Mouse (Mus musculus) forebrain, embryonic 15.5 days (tissue): ENCODE measurements around the gene Tnfrsf1b. TPM values are rescaled to one million over a fixed set of nuclear protein-coding genes. Genes with fewer than 3 reads are reported as not detected.

Experiments
- ATAC-seq: fragments of 200-750 bp; cut with Nextera tagmentation; replicated peaks from 2 replicates; pipeline ENCODE4 v1.8.0; 2017; ENCODE audit warnings: mild to moderate bottlenecking, moderate TSS enrichment, moderate library complexity
- H3K27ac ChIP-seq: fragments of 300-500 bp; sonication (generic); replicated peaks from 2 replicates; pipeline ENCODE4 v1.5.1; 2015; ENCODE audit warnings: mild to moderate bottlenecking, inconsistent platforms
- H3K27me3 ChIP-seq: fragments of 300-500 bp; sonication (generic); 2 replicates; pipeline ENCODE4 v1.6.1; 2015; ENCODE audit warnings: inconsistent platforms
- H3K36me3 ChIP-seq: fragments of 300-500 bp; sonication (generic); 2 replicates; pipeline ENCODE4 v1.6.1; 2015; ENCODE audit warnings: mild to moderate bottlenecking, inconsistent platforms
- H3K4me1 ChIP-seq: fragments of 300-500 bp; sonication (generic); 2 replicates; pipeline ENCODE4 v1.6.1; 2015; ENCODE audit warnings: inconsistent platforms
- H3K4me2 ChIP-seq: fragments of 300-500 bp; sonication (generic); replicated peaks from 2 replicates; pipeline ENCODE4 v1.6.1; 2015; ENCODE audit warnings: mild to moderate bottlenecking, inconsistent platforms
- H3K4me3 ChIP-seq: fragments of 300-500 bp; sonication (generic); 2 replicates; pipeline ENCODE4 v1.5.1; 2015; ENCODE audit warnings: mild to moderate bottlenecking, inconsistent platforms
- H3K9ac ChIP-seq: fragments of 300-500 bp; sonication (generic); replicated peaks from 2 replicates; pipeline ENCODE4 v1.6.1; 2015; ENCODE audit warnings: mild to moderate bottlenecking, inconsistent platforms
- H3K9me3 ChIP-seq: fragments of 300-500 bp; sonication (generic); 2 replicates; pipeline ENCODE4 v1.6.1; 2016; ENCODE audit warnings: inconsistent platforms
- WGBS: fragments of 180-500 bp; shearing (Covaris S2); methylation state at CpG from one replicate; pipeline ENCODE4 v1.1.7; 2015; ENCODE audit warnings: mixed read lengths; 5-methylcytosine and 5-hydroxymethylcytosine counted together
- polyA plus RNA-seq: library from polyadenylated mRNA; unstranded; fragments of >200 nt; fragmentation: Nextera tagmentation; extraction: Ambion mirVana; gene quantifications from 2 replicates; pipeline ENCODE4 v1.2.1, GENCODE M21; 2015

Tnfrsf1b gene
- polyA plus RNA-seq, 1 experiment from 2014 or later = 1.8 TPM

GRCm38 (mm10) chr4:145251546-145251945, 4.9 kb upstream of the Tnfrsf1b start:
- no peak overlapping the region for H3K27ac ChIP-seq
- ATAC-seq = no peak
- peaks cover 4% of the 10 kb centered on the region for H3K4me1 ChIP-seq
- 92% methylated on average over 4 of the region's 4 CpGs for WGBS
- H3K27me3 ChIP-seq = peaks cover 14% of the 10 kb centered on the region; the same call in 1 of the 2 replicates
- H3K36me3 ChIP-seq = no peaks in the 10 kb centered on the region
- H3K9me3 ChIP-seq = no peaks in the 10 kb centered on the region
- no peak overlapping the region for H3K9ac ChIP-seq
- no peak overlapping the region for H3K4me2 ChIP-seq
- no peak overlapping the region for H3K4me3 ChIP-seq

- 82% methylated on average over 4 of the region's 4 CpGs for WGBS
- Histone ChIP-seq H3K9me3 (no peaks in the 10 kb centered on the region), H3K4me2 (no peak overlapping the region), H3K27me3 (peaks cover 19% of the 10 kb centered on the region; the same call in 1 of the 2 replicates), H3K36me3 (no peaks in the 10 kb centered on the region), H3K4me3 (no peak overlapping the region), H3K27ac (no peak overlapping the region), H3K4me1 (peaks cover 9% of the 10 kb centered on the region), H3K9ac (no peak overlapping the region)
- no peak for ATAC-seq
Observed at GRCm38 (mm10) chr4:145250002-145250401, 3.3 kb upstream of the Tnfrsf1b start.

DNA sequence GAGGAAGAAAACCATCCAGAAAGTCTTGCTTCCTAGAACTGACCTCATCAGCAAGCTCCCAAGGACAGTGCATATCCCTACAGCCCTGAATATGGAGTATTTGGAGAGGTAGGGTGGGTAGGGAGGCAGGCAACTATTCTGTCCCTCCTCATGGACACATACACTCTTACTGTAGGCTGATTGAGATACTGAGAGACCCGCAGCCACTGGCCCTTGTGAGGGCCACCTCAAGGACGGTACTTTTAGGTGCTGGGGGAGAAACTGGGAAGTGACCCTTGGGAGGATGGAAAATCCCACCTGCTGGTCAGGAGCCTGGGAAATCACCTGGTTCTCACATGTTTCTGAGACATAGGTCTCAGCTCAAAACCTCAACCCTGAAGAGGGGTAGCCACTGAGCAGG, 886 bp upstream of the Tnfrsf1b start:
- H3K9ac ChIP-seq = no peak overlapping the region
- WGBS = 61% methylated on average over 2 of the region's 2 CpGs
- peaks cover 19% of the 10 kb centered on the region; the same call in 1 of the 2 replicates for H3K27me3 ChIP-seq
- H3K4me3 ChIP-seq = no peak overlapping the region
- peaks cover 9% of the 10 kb centered on the region for H3K4me1 ChIP-seq
- H3K36me3 ChIP-seq = no peaks in the 10 kb centered on the region
- no peak overlapping the region for H3K27ac ChIP-seq
- no peak overlapping the region for H3K4me2 ChIP-seq
- no peaks in the 10 kb centered on the region for H3K9me3 ChIP-seq
- ATAC-seq = no peak

GRCm38 (mm10) chr4:145245581-145245980, 1.1 kb downstream of the Tnfrsf1b start:
- Histone ChIP-seq H3K27me3 (peaks cover 19% of the 10 kb centered on the region; the same call in 1 of the 2 replicates), H3K4me3 (no peak overlapping the region), H3K9me3 (no peaks in the 10 kb centered on the region), H3K4me1 (peaks cover 9% of the 10 kb centered on the region), H3K36me3 (no peaks in the 10 kb centered on the region), H3K9ac (no peak overlapping the region), H3K27ac (no peak overlapping the region), H3K4me2 (no peak overlapping the region)
- ATAC-seq = no peak
- WGBS = 94% methylated on average over 3 of the region's 3 CpGs

DNA sequence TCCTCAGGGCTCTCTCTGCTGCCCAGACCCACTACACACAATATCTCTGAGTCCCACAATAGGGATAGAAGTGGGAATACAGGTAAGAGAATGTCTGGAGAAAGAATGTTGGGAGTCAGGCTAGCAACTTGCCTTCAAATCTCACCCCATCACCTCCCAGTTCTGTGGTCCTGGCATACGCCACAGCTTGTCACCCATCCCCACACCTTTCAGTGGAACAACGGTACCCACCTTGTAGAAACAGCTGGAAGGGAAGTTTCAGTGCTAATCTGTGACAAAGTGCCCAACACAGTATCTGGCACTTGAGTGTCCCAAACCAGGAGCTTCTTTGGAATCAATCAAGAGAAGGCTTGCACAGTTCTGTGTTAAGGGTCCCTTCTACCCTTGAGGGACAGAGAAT, 2.0 kb downstream of the Tnfrsf1b start:
- Histone ChIP-seq H3K27me3 (peaks cover 19% of the 10 kb centered on the region; the same call in 1 of the 2 replicates), H3K36me3 (no peaks in the 10 kb centered on the region), H3K9me3 (no peaks in the 10 kb centered on the region), H3K9ac (no peak overlapping the region), H3K4me3 (no peak overlapping the region), H3K4me2 (no peak overlapping the region), H3K27ac (no peak overlapping the region), H3K4me1 (peaks cover 9% of the 10 kb centered on the region)
- 85% methylated on average over 2 of the region's 2 CpGs for WGBS
- ATAC-seq = no peak

DNA sequence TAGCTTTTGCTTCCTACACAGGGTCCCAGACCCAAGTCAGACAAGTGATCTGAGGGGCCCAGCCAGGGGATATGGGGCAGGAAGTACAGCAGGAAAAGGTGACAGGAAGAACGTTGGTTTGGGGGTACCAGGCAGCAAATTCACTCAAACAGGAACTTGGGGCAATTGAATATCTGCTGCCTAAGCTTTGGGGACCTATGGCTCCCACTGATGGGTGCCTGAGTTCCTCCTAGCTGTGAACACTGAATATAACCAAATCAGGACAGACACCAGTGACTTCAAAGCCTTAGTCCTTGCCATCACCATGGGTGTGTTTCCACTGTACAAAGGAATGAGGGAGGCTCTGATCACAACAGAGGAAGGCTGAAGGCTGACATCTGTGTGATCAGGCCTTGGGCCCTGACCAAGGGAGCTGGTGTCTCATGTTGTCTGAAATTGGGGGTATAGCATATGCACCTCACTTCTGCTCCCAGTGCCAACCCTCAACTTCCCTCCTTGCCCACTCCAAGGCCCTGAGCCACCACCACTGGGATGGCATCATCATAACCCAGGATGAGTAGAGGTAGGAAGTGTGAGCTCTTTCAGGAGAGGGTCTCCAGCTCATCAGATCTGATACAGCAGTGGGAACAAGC, 3.8 kb downstream of the Tnfrsf1b start:
- H3K9me3 ChIP-seq = no peaks in the 10 kb centered on the region
- H3K4me3 ChIP-seq = no peak overlapping the region
- H3K27ac ChIP-seq = no peak overlapping the region
- no peak for ATAC-seq
- WGBS = 77% methylated on average over 1 of the region's 1 CpGs
- peaks cover 9% of the 10 kb centered on the region for H3K4me1 ChIP-seq
- H3K4me2 ChIP-seq = no peak overlapping the region
- no peak overlapping the region for H3K9ac ChIP-seq
- peaks cover 18% of the 10 kb centered on the region; the same call in 1 of the 2 replicates for H3K27me3 ChIP-seq
- no peaks in the 10 kb centered on the region for H3K36me3 ChIP-seq

- no peaks in the 10 kb centered on the region for H3K4me1 ChIP-seq
- no peaks in the 10 kb centered on the region for H3K27me3 ChIP-seq
- H3K36me3 ChIP-seq = no peaks in the 10 kb centered on the region
- H3K4me2 ChIP-seq = no peak overlapping the region
- H3K4me3 ChIP-seq = no peak overlapping the region
- 80% methylated on average over 4 of the region's 4 CpGs for WGBS
- H3K27ac ChIP-seq = no peak overlapping the region
- H3K9ac ChIP-seq = no peak overlapping the region
- ATAC-seq = no peak
- H3K9me3 ChIP-seq = no peaks in the 10 kb centered on the region
Observed at GRCm38 (mm10) chr4:145240723-145241231, 5.9 kb downstream of the Tnfrsf1b start.

GRCm38 (mm10) chr4:145239049-145239830, 7.4 kb downstream of the Tnfrsf1b start:
- 56% methylated on average over 4 of the region's 4 CpGs for WGBS

DNA sequence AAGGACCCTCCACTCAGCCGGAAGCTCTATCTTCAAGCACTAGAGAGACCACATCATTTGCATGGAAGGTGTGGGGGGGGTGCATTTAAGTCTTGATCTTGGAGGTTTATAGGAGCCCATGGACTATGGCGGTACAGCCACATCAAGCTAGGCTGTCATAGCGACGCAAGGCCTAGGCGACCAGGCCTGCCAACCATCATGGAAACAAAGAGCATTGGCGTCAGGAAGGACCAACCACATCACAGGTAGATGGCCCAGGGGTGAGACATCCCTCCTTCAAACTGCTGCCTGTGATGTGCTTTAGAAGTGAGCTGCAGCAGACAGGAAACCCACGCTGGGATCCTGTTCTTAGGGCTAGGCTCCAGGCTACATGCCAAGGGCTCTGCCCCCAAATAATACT, 10.6 kb downstream of the Tnfrsf1b start:
- H3K9ac ChIP-seq = no peak overlapping the region
- 96% methylated on average over 7 of the region's 7 CpGs for WGBS
- H3K36me3 ChIP-seq = no peaks in the 10 kb centered on the region

More at GRCm38 (mm10) chr4:145239049-145239830, 7.4 kb downstream of the Tnfrsf1b start:
- H3K36me3 ChIP-seq = no peaks in the 10 kb centered on the region
- no peaks in the 10 kb centered on the region for H3K9me3 ChIP-seq
- H3K4me1 ChIP-seq = no peaks in the 10 kb centered on the region
- H3K27me3 ChIP-seq = no peaks in the 10 kb centered on the region
- no peak overlapping the region for H3K4me2 ChIP-seq
- H3K9ac ChIP-seq = no peak overlapping the region
- no peak overlapping the region for H3K4me3 ChIP-seq
- no peak overlapping the region for H3K27ac ChIP-seq
- ATAC-seq = no peak

DNA sequence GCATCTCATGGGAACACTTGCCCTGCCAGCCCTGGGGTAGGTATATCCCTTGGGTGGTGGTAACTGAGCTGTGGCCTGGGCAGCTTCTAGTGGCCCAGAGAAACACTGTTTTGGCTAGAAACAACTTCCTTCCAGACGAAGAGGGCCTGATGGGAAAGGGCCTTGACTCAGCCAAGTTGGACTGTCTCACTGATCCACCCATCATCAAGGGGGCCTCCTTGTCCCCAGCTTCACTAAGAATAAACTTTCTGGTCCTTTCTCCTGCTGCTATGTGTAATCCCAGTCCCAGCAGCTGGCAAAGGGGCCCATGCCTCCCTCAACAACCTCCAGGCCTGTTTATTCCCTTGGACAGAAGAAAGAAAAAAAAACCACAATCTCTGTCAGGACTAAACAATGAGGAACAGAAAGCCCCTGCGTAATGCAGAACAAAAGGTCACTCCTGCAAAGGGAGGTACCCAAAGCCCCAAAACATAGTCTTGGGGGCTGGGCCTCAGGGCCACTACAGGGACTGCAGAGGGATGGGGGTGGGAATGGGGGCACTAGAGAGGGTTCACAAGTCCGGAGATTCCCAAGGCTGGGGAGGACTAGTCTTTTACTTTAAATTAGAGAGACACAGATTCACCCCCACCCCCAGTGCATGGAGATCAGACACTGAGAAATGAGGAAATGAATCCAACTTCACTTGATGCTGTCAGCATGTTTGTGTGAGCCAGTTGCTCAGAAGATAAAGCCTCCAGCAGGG, 13.0 kb downstream of the Tnfrsf1b start:
- Histone ChIP-seq H3K27me3 (no peaks in the 10 kb centered on the region), H3K4me1 (no peaks in the 10 kb centered on the region), H3K9me3 (no peaks in the 10 kb centered on the region), H3K4me2 (no peak overlapping the region), H3K36me3 (no peaks in the 10 kb centered on the region), H3K4me3 (no peak overlapping the region), H3K9ac (no peak overlapping the region), H3K27ac (no peak overlapping the region)
- WGBS = 23% methylated on average over 3 of the region's 3 CpGs
- no peak for ATAC-seq

More for the DNA sequence above, 10.6 kb downstream of the Tnfrsf1b start:
- no peak overlapping the region for H3K27ac ChIP-seq
- H3K27me3 ChIP-seq = no peaks in the 10 kb centered on the region
- no peaks in the 10 kb centered on the region for H3K4me1 ChIP-seq
- H3K9me3 ChIP-seq = no peaks in the 10 kb centered on the region
- no peak overlapping the region for H3K4me2 ChIP-seq
- ATAC-seq = no peak
- H3K4me3 ChIP-seq = no peak overlapping the region

DNA sequence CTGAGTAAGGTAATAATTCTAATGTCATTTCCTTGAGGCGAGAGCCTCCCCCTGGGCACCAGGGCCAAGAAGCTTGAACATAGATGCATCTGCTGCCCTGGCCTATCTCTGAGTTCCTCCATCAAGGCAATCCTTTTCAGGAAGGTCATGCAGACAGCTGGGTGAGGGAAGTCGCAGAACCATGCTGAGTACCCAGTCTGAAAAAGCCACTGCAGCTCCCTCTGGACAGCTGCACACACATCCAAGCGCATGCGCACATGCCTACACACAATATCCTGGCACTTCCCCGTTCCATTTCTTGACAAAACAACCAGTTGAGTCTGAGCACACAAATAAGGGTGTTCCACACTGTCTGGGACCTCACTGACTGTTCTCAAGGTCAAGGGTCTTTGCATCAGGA, 14.9 kb downstream of the Tnfrsf1b start:
- H3K4me3 ChIP-seq = no peak overlapping the region
- H3K9ac ChIP-seq = no peak overlapping the region
- H3K36me3 ChIP-seq = no peaks in the 10 kb centered on the region
- no peaks in the 10 kb centered on the region for H3K9me3 ChIP-seq
- H3K4me1 ChIP-seq = no peaks in the 10 kb centered on the region
- H3K27me3 ChIP-seq = no peaks in the 10 kb centered on the region
- ATAC-seq = no peak
- H3K4me2 ChIP-seq = no peak overlapping the region
- WGBS = 85% methylated on average over 5 of the region's 5 CpGs
- H3K27ac ChIP-seq = no peak overlapping the region

GRCm38 (mm10) chr4:145230647-145231046, 16.0 kb downstream of the Tnfrsf1b start:
- no peaks in the 10 kb centered on the region for H3K4me1 ChIP-seq
- H3K9ac ChIP-seq = no peak overlapping the region
- no peak overlapping the region for H3K4me3 ChIP-seq
- H3K9me3 ChIP-seq = no peaks in the 10 kb centered on the region
- H3K27me3 ChIP-seq = no peaks in the 10 kb centered on the region
- no peak overlapping the region for H3K27ac ChIP-seq
- WGBS = 91% methylated on average over 2 of the region's 2 CpGs
- H3K4me2 ChIP-seq = no peak overlapping the region
- no peaks in the 10 kb centered on the region for H3K36me3 ChIP-seq
- no peak for ATAC-seq
